Mouse (Mus musculus) small intestine, adult 2 months (tissue): Measurements from ENCODE around the gene Cracr2a.

Experiments used
- CTCF ChIP-seq: fragments of 200-500 bp; IDR thresholded peaks from 2 replicates; pipeline ENCODE4 v1.5.1; 2012; ENCODE audit warnings: low read depth, mild to moderate bottlenecking, control low read depth, inconsistent platforms, low read length, moderate library complexity, mixed read lengths; ENCODE audit not compliant: insufficient replicate concordance, insufficient read length; ENCODE audit errors: extremely low read depth
- POLR2A ChIP-seq: fragments of 200-500 bp; IDR thresholded peaks from 2 replicates; pipeline ENCODE4 v1.6.1; 2012; ENCODE audit warnings: low read depth, mild to moderate bottlenecking, control low read depth, inconsistent platforms, low read length, moderate library complexity

DNA sequence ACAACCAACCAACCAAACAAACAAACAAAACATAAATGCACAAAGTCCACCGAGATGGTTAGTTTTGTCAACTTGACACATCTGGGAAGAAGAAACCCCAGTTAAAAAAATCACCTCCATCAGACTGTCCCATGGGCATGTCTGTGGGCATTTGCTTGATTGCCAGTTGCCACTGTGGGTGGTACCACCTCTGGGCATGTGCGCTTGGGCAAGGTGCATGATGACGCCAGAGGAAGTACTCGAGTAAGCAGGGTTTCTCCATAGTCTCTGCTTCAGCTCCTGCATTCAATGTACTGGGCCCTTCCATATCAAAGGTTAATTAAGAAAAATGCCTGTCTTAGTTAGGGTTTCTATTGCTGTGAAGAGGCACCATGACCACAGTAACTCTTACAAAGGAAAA lies 21.9 kb upstream of the Cracr2a start:
- no peak for TF ChIP-seq CTCF
- no peak for TF ChIP-seq POLR2A
